Mouse (Mus musculus) hindbrain, embryonic 13.5 days (tissue): Measurements from ENCODE around the gene Abhd17c. TPM values are rescaled to one million over a fixed set of nuclear protein-coding genes. Genes with fewer than 3 reads are reported as not detected.
"Not testable (repeated sequence)": the region's sequence is repeated elsewhere in the genome, so short reads cannot be mapped to it uniquely, and the experiment has no call there.

Experiments
- ATAC-seq: fragments of 200-750 bp; cut with Nextera tagmentation; 2 replicates; pipeline ENCODE4 v1.8.0; 2017; ENCODE audit warnings: moderate TSS enrichment; ENCODE audit not compliant: low FRiP score
- H3K27ac ChIP-seq: fragments of 300-500 bp; sonication (generic); 2 replicates; pipeline ENCODE4 v1.5.1; 2015; ENCODE audit warnings: inconsistent platforms, mild to moderate bottlenecking, moderate library complexity
- H3K27me3 ChIP-seq: fragments of 300-500 bp; sonication (generic); 2 replicates; pipeline ENCODE4 v1.6.1; 2015; ENCODE audit warnings: mild to moderate bottlenecking, inconsistent platforms
- H3K36me3 ChIP-seq: fragments of 300-500 bp; sonication (generic); 2 replicates; pipeline ENCODE4 v1.6.1; 2015; ENCODE audit warnings: mild to moderate bottlenecking, inconsistent platforms
- H3K4me1 ChIP-seq: fragments of 300-500 bp; sonication (generic); replicated peaks from 2 replicates; pipeline ENCODE4 v1.6.1; 2015; ENCODE audit warnings: inconsistent platforms
- H3K4me2 ChIP-seq: fragments of 300-500 bp; sonication (generic); 2 replicates; pipeline ENCODE4 v1.6.1; 2015; ENCODE audit warnings: inconsistent platforms, mild to moderate bottlenecking, moderate library complexity
- H3K4me3 ChIP-seq: fragments of 300-500 bp; sonication (generic); 2 replicates; pipeline ENCODE4 v1.5.1; 2015; ENCODE audit warnings: mild to moderate bottlenecking, inconsistent platforms
- H3K9ac ChIP-seq: fragments of 300-500 bp; sonication (generic); 2 replicates; pipeline ENCODE4 v1.6.1; 2015; ENCODE audit warnings: mild to moderate bottlenecking, inconsistent platforms
- H3K9me3 ChIP-seq: fragments of 300-500 bp; sonication (generic); 2 replicates; pipeline ENCODE4 v1.6.1; 2016; ENCODE audit warnings: inconsistent platforms
- WGBS: fragments of 180-500 bp; shearing (Covaris S2); methylation state at CpG from one replicate; pipeline ENCODE4 v1.1.7; 2015; 5-methylcytosine and 5-hydroxymethylcytosine counted together
- polyA plus RNA-seq: library from polyadenylated mRNA; unstranded; fragments of >200 nt; fragmentation: Nextera tagmentation; extraction: Ambion mirVana; gene quantifications from 2 replicates; pipeline ENCODE4 v1.2.1, GENCODE M21; 2015

Gene Abhd17c
- polyA plus RNA-seq, 1 experiment from 2014 or later: 25.0 TPM

GRCm38 (mm10) chr7:84128661-84129060, 23.0 kb downstream of the Abhd17c start:
- ATAC-seq: no peak
- Histone ChIP-seq H3K4me2 (no peak overlapping the region), H3K9me3 (no peaks in the 10 kb centered on the region), H3K36me3 (no peaks in the 10 kb centered on the region), H3K27me3 (no peaks in the 10 kb centered on the region), H3K27ac (no peak overlapping the region), H3K9ac (no peak overlapping the region), H3K4me1 (peaks cover 38% of the 10 kb centered on the region), H3K4me3 (no peak overlapping the region)
- WGBS: 77% methylated on average over 8 of the region's 8 CpGs

- no peak overlapping the region for H3K4me2 ChIP-seq
- WGBS: 84% methylated on average over 1 of the region's 1 CpGs
- no peak overlapping the region for H3K9ac ChIP-seq
- no peaks in the 10 kb centered on the region for H3K9me3 ChIP-seq
- ATAC-seq: no peak
- H3K4me3 ChIP-seq: no peak overlapping the region
- no peaks in the 10 kb centered on the region for H3K27me3 ChIP-seq
- peaks cover 40% of the 10 kb centered on the region for H3K4me1 ChIP-seq
- H3K27ac ChIP-seq: no peak overlapping the region
- no peaks in the 10 kb centered on the region for H3K36me3 ChIP-seq
These were observed 26.0 kb downstream of the Abhd17c start for GRCm38 (mm10) chr7:84125730-84126129.

- H3K9me3 ChIP-seq, H3K9ac ChIP-seq, ATAC-seq, H3K27ac ChIP-seq, H3K36me3 ChIP-seq, H3K4me3 ChIP-seq, H3K4me2 ChIP-seq, H3K27me3 ChIP-seq: not testable (repeated sequence)
- 90% methylated on average over 4 of the region's 4 CpGs for WGBS
- peaks cover 50% of the 10 kb centered on the region for H3K4me1 ChIP-seq
These were observed 28.0 kb downstream of the Abhd17c start for GRCm38 (mm10) chr7:84123651-84124050.

- H3K9me3 ChIP-seq: no peaks in the 10 kb centered on the region
- H3K4me1 ChIP-seq: peaks cover 57% of the 10 kb centered on the region
- H3K9ac ChIP-seq: no peak overlapping the region
- no peak overlapping the region for H3K4me2 ChIP-seq
- no peaks in the 10 kb centered on the region for H3K36me3 ChIP-seq
- WGBS: 85% methylated on average over 3 of the region's 3 CpGs
- ATAC-seq: no peak
- no peak overlapping the region for H3K27ac ChIP-seq
- no peak overlapping the region for H3K4me3 ChIP-seq
- no peaks in the 10 kb centered on the region for H3K27me3 ChIP-seq
These were observed 29.9 kb downstream of the Abhd17c start for GRCm38 (mm10) chr7:84121778-84122177.

GRCm38 (mm10) chr7:84120142-84120760, 31.4 kb downstream of the Abhd17c start:
- Histone ChIP-seq H3K36me3 (no peaks in the 10 kb centered on the region), H3K27me3 (no peaks in the 10 kb centered on the region), H3K4me3 (no peak overlapping the region), H3K9me3 (no peaks in the 10 kb centered on the region), H3K4me2 (no peak overlapping the region), H3K9ac (no peak overlapping the region), H3K27ac (no peak overlapping the region), H3K4me1 (peaks cover 56% of the 10 kb centered on the region)
- WGBS: 75% methylated on average over 5 of the region's 5 CpGs
- ATAC-seq: no peak

- Histone ChIP-seq H3K4me2 (no peak overlapping the region), H3K9me3 (no peaks in the 10 kb centered on the region), H3K4me3 (no peak overlapping the region), H3K36me3 (no peaks in the 10 kb centered on the region), H3K4me1 (peaks cover 62% of the 10 kb centered on the region), H3K9ac (no peak overlapping the region), H3K27me3 (no peaks in the 10 kb centered on the region), H3K27ac (peak overlapping the region; percentile 55)
- whole genome bisulfite sequencing: 44% methylated on average over 12 of the region's 12 CpGs
- no peak for ATAC-seq
These were observed 32.2 kb downstream of the Abhd17c start for GRCm38 (mm10) chr7:84119216-84120105.

- Histone ChIP-seq H3K4me3 (no peak overlapping the region), H3K36me3 (no peaks in the 10 kb centered on the region), H3K4me2 (no peak overlapping the region), H3K9me3 (no peaks in the 10 kb centered on the region), H3K9ac (no peak overlapping the region), H3K4me1 (peaks cover 77% of the 10 kb centered on the region), H3K27ac (no peak overlapping the region), H3K27me3 (no peaks in the 10 kb centered on the region)
- no peak for ATAC-seq
- 86% methylated on average over 6 of the region's 6 CpGs for WGBS
These were observed 34.1 kb downstream of the Abhd17c start for GRCm38 (mm10) chr7:84117543-84118122.

- no peak overlapping the region for H3K27ac ChIP-seq
- ATAC-seq: no peak
- WGBS: 85% methylated on average over 7 of the region's 7 CpGs
- no peaks in the 10 kb centered on the region for H3K27me3 ChIP-seq
- no peak overlapping the region for H3K4me3 ChIP-seq
- peaks cover 78% of the 10 kb centered on the region for H3K4me1 ChIP-seq
- no peaks in the 10 kb centered on the region for H3K36me3 ChIP-seq
- no peaks in the 10 kb centered on the region for H3K9me3 ChIP-seq
- H3K4me2 ChIP-seq: no peak overlapping the region
- H3K9ac ChIP-seq: no peak overlapping the region
These were observed 34.8 kb downstream of the Abhd17c start for GRCm38 (mm10) chr7:84116621-84117542.

- H3K27ac ChIP-seq: no peak overlapping the region
- ATAC-seq: no peak
- H3K9me3 ChIP-seq: no peaks in the 10 kb centered on the region
- H3K9ac ChIP-seq: no peak overlapping the region
- no peak overlapping the region for H3K4me2 ChIP-seq
- H3K4me1 ChIP-seq: peaks cover 70% of the 10 kb centered on the region
- no peaks in the 10 kb centered on the region for H3K27me3 ChIP-seq
- peaks cover 1% of the 10 kb centered on the region; the same call in 1 of the 2 replicates for H3K36me3 ChIP-seq
- WGBS: 66% methylated on average over 2 of the region's 2 CpGs
- H3K4me3 ChIP-seq: no peak overlapping the region
These were observed 36.3 kb downstream of the Abhd17c start for GRCm38 (mm10) chr7:84115385-84115784.

- ATAC-seq: no peak
- no peak overlapping the region for H3K9ac ChIP-seq
- H3K36me3 ChIP-seq: peaks cover 6% of the 10 kb centered on the region; the same call in 1 of the 2 replicates
- H3K4me1 ChIP-seq: peaks cover 64% of the 10 kb centered on the region
- no peak overlapping the region for H3K4me2 ChIP-seq
- no peaks in the 10 kb centered on the region for H3K9me3 ChIP-seq
- H3K27me3 ChIP-seq: no peaks in the 10 kb centered on the region
- no peak overlapping the region for H3K4me3 ChIP-seq
- H3K27ac ChIP-seq: no peak overlapping the region
- 75% methylated on average over 3 of the region's 3 CpGs for WGBS
These were observed 36.9 kb downstream of the Abhd17c start for GRCm38 (mm10) chr7:84114775-84115174.

- Histone ChIP-seq H3K4me3 (no peak overlapping the region), H3K4me1 (peaks cover 47% of the 10 kb centered on the region), H3K9me3 (no peaks in the 10 kb centered on the region), H3K27me3 (no peaks in the 10 kb centered on the region), H3K4me2 (no peak overlapping the region), H3K9ac (no peak overlapping the region), H3K27ac (peak overlapping the region; percentile 31; the same call in 1 of the 2 replicates), H3K36me3 (peaks cover 16% of the 10 kb centered on the region)
- ATAC-seq: peak; percentile 62; the same call in 1 of the 2 replicates
- 48% methylated on average over 8 of the region's 8 CpGs for WGBS
These were observed 38.7 kb downstream of the Abhd17c start for GRCm38 (mm10) chr7:84113035-84113390.
